Mouse (Mus musculus) cortical plate, adult 2 months (tissue): ENCODE data around the gene Plekha5. TPM values are rescaled to one million over a fixed set of nuclear protein-coding genes. Genes with fewer than 3 reads are reported as not detected.
A peak's percentile ranks its signal among the peaks of the same experiment; 100 is the strongest.

Experiments
- H3K27ac ChIP-seq: fragments of 200-500 bp; 2 replicates; pipeline ENCODE4 v1.5.1; 2012; ENCODE audit warnings: low read length, control low read depth, inconsistent platforms; ENCODE audit not compliant: insufficient read depth
- H3K4me1 ChIP-seq: fragments of 200-500 bp; 2 replicates; pipeline ENCODE4 v1.6.1; 2011; ENCODE audit warnings: low read length; ENCODE audit not compliant: control insufficient read depth, insufficient read depth
- H3K4me3 ChIP-seq: fragments of 200-500 bp; 2 replicates; pipeline ENCODE4 v1.5.1; 2011; ENCODE audit warnings: mild to moderate bottlenecking, low read length, control low read depth; ENCODE audit not compliant: insufficient read depth
- CTCF ChIP-seq: fragments of 200-500 bp; IDR thresholded peaks from 2 replicates; pipeline ENCODE4 v1.5.1; 2011; ENCODE audit warnings: mild to moderate bottlenecking, control low read depth, low read length; ENCODE audit not compliant: insufficient read depth; ENCODE audit errors: extremely low read depth
- POLR2A ChIP-seq: fragments of 200-500 bp; IDR thresholded peaks from 2 replicates; pipeline ENCODE4 v1.6.1; 2011; ENCODE audit warnings: mild to moderate bottlenecking, low read length, control low read depth; ENCODE audit not compliant: insufficient read depth; ENCODE audit errors: extremely low read depth
- polyA plus RNA-seq: library from polyadenylated mRNA; depleted of rRNA; stranded (reverse); fragments of >200 nt; gene quantifications from 2 replicates; pipeline ENCODE4 v1.2.3, GENCODE M21; 2012

Plekha5 gene
- polyA plus RNA-seq, 1 experiment: 106 TPM

DNA sequence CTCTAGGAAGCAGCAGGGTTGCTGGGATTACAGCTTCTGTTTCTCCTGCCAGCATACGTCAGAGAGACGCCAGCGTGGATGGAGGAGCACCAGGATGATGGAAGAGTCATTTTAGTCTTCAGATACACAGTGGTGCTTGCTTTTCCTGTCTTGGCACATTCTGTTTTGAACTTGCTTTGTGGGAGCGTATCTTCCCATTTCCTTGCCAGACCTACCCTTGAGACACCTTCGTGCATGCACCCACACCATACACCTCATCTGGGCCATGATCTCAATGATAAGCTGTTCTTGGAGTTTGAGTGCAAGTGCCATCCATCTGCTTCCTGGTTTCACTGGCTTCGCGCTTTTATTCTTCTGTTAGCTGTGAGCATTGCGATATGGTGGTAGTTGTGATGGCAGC, 28.9 kb downstream of the Plekha5 start:
- TF ChIP-seq CTCF (no peak), POLR2A (no peak)
- Histone ChIP-seq H3K4me1 (peaks cover 2% of the 10 kb centered on the region), H3K4me3 (no peak overlapping the region), H3K27ac (no peak overlapping the region)

DNA sequence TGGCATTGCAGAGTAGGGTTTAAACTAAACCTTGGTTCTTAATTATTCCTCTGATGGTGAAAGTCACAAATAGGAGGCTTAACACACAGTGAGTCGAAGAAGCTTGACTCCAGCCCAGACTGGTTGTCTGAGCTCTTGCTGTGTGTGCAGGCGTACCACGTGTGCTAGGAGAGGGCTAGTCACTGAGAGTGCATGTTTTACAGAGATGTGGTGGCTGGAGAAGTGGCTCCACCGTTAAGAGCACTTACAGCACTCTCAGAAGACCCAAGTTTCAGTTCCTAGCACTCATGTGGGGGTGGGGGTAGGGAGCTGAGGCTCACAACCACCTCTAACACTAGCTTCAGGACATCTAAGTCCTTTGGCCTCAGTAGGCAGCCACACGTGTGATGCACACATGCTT, 29.6 kb downstream of the Plekha5 start:
- no peak overlapping the region for H3K4me3 ChIP-seq
- H3K4me1 ChIP-seq: no peaks in the 10 kb centered on the region; the same call in 1 of the 2 replicates
- TF ChIP-seq CTCF (no peak), POLR2A (no peak)
- H3K27ac ChIP-seq: no peak overlapping the region

DNA sequence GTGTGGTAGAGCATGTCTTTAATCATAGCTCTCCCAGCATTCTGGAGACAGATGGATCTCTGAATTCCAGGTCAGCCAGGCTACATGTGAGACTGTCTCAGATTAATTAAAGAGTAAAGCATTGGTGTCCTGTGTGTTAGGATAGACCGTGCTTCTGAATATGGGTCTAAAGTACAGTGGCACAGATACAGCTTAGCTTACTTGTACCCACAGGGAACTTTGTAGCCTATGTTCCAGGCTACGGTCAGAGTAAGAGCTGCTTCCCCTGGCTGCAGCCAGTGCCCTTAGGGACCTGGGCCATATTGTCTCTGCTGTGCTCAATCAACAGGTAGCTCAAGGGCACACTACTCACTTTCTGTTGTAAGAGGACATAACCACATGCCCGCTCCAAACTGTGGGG, 30.5 kb downstream of the Plekha5 start:
- no peak overlapping the region for H3K27ac ChIP-seq
- no peak for TF ChIP-seq CTCF
- TF ChIP-seq POLR2A: no peak

DNA sequence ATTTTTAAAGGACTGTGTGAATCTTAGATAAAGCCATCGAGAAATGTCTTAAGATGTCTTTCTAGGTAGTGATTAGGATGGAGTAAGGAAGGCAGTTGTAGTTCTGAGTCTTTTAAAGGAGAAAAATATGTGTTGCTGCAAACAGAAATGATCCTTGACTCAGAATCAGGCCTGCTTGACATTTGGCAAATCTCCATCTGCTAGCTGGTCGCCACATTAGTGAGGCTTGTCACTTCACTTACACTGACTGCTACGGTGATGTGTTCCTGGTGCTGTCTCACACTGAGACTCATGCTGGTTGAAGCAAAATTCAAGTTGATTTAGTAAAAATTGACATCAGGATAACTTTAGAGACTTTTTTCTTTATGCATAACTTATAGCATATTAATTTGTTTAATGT, 32.0 kb downstream of the Plekha5 start:
- no peak for TF ChIP-seq CTCF
- TF ChIP-seq POLR2A: no peak
- Histone ChIP-seq H3K4me3 (no peak overlapping the region), H3K4me1 (no peaks in the 10 kb centered on the region)

More for the DNA sequence above, 30.5 kb downstream of the Plekha5 start:
- no peaks in the 10 kb centered on the region; the same call in 1 of the 2 replicates for H3K4me1 ChIP-seq
- no peak overlapping the region for H3K4me3 ChIP-seq

DNA sequence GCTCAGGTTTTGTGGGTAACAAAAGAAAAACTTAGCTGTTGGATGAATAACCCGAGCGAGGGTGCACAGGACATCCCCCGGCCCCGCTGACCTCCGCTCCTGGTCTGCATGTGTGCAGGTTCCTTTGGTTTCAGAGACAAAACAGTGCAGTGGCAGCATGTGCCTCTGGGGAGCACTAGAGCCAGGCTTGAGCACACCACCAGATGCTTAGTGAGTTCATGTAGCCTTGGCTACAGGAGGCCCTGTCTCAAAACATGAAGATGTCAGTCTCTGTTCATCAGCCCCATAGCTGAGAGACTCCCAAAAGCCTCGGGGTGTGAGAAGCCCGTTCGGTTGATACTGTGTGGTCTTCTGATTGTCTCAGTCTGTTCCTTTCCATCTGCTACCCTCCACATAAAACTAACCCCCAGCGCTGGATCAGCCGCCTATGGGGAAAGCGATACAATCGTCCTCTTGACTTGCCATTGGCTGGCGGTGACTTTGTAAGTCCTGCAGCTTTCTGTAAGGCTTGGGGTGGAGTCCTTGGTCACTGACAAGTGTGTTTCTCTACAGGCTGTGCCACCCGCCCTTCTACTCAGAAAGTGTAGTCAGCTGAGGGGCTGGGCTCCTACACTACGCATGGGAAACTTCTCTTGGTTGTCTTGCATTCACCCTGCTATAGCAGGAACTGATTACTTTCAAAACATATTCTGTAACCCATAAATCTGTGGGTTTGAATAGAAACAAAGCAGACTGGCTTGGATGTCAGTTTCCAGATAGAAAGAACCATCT, 32.7 kb downstream of the Plekha5 start:
- TF ChIP-seq POLR2A (no peak), CTCF (no peak)
- no peak overlapping the region for H3K4me3 ChIP-seq
- no peaks in the 10 kb centered on the region for H3K4me1 ChIP-seq
- no peak overlapping the region for H3K27ac ChIP-seq

More for the DNA sequence above, 32.0 kb downstream of the Plekha5 start:
- H3K27ac ChIP-seq: no peak overlapping the region

DNA sequence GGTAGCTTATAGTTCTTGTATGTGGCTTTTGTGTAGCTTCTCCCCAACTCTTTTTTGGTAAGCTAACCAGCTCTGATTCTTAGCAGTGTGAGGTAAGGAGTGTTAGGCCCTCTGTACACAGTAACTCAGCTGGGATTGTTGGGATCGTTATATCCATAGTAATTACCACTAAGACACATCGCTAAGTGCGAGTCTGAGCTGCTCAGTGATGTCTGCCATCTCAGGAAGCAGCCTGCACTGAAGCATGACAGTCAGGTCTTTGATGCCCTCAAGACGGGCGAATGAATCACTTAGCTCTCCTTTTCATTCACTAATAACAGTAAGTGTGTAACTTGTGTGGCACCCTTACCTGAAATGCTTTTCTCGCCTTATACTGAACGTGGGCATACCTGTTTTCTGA, 36.5 kb downstream of the Plekha5 start:
- H3K27ac ChIP-seq: no peak overlapping the region
- TF ChIP-seq POLR2A (no peak), CTCF (no peak)
- no peak overlapping the region for H3K4me3 ChIP-seq
- peaks cover 2% of the 10 kb centered on the region; the same call in 1 of the 2 replicates for H3K4me1 ChIP-seq

DNA sequence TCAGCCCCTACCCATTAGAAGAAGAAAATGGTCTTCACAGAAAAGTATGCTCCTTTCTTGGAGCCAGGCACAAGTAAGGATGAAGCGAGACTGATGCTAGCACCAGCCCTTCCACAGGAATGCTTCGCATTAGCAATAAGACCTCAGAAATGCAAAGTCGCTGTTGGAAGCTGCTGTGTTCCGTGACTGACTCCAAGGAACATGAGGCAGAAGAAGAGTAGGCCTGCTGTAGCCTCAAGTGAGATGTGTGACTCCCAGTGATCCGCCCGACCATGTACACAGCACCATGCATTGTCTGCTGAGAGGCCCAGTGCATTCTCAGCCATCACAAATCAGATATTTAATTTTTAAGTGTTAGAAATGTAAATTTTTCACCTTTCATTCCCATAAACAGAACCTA, 41.0 kb downstream of the Plekha5 start:
- H3K4me3 ChIP-seq: no peak overlapping the region
- no peak for TF ChIP-seq POLR2A
- TF ChIP-seq CTCF: no peak
- peaks cover 14% of the 10 kb centered on the region for H3K4me1 ChIP-seq
- H3K27ac ChIP-seq: no peak overlapping the region

DNA sequence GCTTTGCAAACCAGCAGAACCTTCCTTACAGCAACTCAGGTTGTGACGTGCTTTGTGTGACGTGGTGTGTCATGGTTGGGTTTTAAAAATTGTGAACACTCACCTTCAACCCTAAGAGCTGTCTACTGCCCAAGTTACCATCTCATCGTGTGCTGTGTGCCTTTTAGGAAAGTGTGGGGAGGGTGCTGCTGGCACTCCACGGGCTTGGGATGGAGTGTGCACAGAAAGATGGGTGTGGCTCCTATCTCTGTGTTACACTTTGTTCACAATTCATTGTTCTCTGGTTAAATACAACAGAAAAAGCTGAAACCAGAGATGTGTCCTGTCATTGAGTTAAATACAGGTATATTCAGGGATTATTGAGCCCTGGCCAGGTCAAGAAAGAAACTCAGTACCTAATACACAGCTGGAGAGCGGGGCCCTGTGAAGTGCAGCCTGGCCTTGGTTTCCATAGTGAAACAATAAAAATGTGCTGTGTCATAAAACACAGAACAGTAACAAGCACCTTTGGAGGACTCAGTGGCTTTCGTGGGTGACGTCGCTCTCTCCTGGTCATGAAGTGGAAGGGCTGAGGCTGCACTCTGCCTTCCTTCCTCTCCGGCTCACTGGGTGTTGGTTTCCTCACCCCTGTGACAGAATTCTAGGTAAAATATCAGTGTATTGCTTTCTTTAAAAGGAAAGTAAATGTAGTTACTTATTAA, 42.2 kb downstream of the Plekha5 start:
- TF ChIP-seq CTCF (no peak), POLR2A (no peak)

DNA sequence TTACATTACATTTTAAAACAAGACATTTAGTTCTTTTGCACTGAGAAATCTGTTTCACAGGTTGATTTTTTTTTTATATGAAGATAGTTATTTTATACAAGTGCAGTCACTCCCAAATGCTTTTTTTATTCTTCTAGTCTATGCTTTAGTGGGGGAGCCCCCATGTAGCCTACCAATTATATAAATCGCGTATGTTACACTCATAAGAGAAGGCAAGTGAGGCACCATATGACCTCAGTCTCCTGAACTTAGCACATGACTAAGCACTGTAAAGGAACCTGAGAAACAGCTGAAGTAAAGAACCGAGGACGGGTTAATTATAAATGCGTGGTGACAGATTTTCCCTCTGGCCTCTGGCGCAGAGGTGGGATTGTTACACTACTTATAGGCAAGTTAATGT, 43.0 kb downstream of the Plekha5 start:
- H3K27ac ChIP-seq: peak overlapping the region; percentile 72; the same call in 1 of the 2 replicates

More for the DNA sequence above, 42.2 kb downstream of the Plekha5 start:
- no peak overlapping the region for H3K4me3 ChIP-seq
- peak overlapping the region; percentile 39; the same call in 1 of the 2 replicates for H3K27ac ChIP-seq
- H3K4me1 ChIP-seq: peaks cover 14% of the 10 kb centered on the region

More for the DNA sequence above, 43.0 kb downstream of the Plekha5 start:
- Histone ChIP-seq H3K4me1 (peaks cover 14% of the 10 kb centered on the region), H3K4me3 (no peak overlapping the region)
- TF ChIP-seq CTCF: no peak
- no peak for TF ChIP-seq POLR2A
